Mouse (Mus musculus) effector memory CD4-positive, alpha-beta T cell, adult 7 months (primary cell): ENCODE results near the gene Gm20532. TPM values are rescaled to one million over a fixed set of nuclear protein-coding genes. Genes with fewer than 3 reads are reported as not detected.

Source experiments
- polyA plus RNA-seq: library from polyadenylated mRNA; unstranded; fragments of 100-300 nt; shearing (Covaris generic); gene quantifications from one replicate; pipeline ENCODE4 v1.2.1, GENCODE M21; 2017

Gm20532 gene
- polyA plus RNA-seq: not detected

DNA sequence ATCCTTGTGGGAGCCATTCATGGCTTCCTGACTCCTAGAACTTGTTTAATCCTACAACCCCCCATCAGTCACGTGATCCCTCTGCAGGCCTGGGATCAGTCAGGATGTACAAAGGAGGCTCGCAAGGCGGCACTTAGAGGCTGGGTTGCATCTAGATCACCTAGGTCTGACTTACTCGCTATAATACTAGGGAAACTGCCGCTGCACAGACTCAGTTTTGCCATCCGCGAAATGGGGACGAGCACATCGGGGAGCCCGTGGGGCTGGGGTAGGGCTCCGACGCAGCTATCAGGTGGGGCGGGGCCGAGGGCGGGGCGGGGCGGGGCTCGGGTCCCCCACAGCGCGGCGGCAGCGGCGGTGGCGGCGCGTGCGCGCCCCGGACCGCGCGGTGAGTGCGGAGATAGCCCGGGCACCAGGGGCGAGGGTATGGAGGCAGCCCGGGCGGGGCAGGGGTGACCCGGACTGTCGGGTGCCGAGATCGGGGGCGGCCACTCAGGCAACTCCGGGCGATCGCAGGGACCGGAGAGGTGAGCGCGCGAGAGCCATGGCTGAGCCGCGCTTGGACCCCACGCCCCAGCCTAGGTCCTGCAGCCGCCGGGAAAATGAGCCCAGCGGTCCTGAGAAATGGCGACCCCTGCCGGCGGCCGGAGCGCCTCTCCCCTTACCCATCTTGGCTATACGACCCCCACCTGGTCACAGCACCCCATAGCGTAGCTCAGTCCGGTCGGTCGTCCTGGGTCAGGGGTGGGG, at the start of gene Gm20532:
Gm20532 (plus strand) TSS at position 346 of the 750 bp plus-strand sequence.

DNA sequence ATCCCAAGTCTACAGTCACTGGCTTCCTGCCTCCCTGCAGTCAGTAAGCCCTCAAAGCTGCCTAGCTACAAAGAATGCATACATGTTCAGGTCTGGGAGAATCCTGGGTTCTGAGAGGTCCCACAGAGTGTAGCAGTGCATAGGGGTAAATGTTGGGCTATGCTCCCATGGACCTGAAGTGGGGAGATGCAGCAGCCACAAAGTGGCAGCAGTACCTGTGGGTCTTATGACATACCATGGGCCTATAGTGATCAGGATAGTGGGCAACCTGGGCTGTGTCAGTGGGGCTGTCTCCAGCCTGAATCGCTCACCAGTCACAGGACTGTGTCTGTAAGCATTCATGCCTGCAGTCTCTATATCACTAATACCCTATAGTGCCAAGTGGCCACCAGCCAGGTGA, 6.7 kb upstream of the Gm20532 start, which contains the start of gene Egfl7:
Egfl7 (plus strand) TSS at position 301 of the 400 bp plus-strand sequence.

DNA sequence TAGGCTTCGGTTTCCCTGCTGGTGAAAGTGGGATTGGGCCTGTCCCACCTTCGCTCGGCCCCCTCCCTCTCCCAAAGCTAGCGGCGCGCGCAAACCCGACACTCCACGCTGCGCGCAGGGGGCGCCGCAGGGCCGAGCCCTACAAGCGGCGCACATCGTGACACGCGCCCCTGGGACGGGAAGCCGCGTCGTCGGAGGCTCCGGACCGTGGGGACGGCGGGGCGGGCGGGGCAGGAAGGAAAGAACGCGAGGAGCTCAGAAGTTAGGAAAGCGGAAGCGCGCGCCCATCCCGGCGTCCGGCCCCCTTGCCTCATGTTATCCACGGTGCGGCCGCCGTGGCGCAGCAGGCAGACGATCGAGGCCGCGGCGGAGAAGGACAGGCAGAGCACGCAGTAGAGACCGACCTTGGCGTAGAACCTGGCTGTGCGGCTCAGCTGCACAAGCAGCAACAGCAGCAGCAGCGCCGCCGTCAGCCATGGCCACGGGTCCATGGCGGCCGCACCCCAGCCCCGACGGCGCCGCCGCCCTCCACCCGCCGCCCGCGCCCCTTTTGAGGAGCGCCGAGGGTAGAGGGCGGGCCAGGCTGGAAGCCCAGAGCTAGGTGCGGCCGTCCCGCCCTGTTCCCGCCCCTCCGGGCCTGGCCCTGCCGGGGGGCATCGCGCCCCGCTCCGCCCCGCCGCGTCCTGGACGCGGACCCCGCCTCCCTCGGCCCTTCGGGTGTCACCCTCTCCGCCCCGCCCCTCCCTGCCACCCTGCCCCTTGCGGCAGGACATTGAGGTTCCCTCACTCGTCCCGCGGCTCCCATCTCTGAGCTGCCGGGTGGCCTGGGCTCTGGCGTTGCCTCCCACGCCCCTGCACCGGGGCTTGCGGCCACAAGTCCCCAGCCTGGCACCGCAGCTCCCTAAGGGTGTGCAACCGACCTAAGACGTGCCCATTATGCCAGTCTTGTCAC, 17.6 kb downstream of the Gm20532 start, which contains the start of gene Agpat2:
Agpat2 (minus strand) TSS at position 698 of the 952 bp plus-strand sequence.

DNA sequence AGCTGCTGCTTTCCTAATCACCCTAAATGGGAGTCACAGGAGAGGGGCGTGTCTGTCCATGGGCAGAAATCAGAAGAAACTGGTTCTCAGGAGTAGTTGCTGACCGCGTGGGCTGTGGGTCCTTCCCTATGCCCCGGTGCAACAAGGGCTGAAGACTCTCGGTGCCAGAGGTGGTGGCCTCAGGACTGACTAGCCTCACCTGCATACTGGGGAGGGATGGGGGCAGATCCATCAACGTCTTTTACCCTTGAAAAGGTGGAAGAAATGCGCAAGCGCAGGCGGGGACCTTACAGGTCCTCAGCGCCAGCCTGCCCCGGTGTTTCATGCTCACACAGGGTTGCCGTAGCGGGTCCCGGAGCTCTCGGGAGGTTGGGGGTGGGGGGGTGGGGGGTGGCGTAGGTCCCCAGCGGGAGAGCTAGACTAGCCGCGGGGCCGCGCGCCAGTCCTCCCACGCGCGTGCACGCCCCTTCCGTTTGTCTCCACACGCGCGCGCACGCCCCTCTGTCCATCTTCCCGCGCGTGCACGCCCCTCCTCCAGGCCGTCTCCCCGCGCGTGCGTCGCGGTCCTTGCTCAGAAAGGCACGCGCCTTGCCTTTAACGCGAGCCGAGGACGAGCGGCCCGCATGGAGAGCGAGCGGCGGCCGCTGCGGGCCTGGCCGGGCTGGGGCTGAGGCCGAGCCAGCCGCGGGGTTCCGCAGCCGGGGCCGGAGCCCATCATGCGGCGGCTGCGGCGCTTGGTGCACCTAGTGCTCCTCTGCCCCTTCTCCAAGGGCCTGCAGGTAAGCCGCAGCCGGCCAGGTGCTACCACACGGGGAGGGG, 41.7 kb downstream of the Gm20532 start, which contains the start of gene Fam69b:
Fam69b (plus strand) TSS at position 537 of the 819 bp plus-strand sequence.

DNA sequence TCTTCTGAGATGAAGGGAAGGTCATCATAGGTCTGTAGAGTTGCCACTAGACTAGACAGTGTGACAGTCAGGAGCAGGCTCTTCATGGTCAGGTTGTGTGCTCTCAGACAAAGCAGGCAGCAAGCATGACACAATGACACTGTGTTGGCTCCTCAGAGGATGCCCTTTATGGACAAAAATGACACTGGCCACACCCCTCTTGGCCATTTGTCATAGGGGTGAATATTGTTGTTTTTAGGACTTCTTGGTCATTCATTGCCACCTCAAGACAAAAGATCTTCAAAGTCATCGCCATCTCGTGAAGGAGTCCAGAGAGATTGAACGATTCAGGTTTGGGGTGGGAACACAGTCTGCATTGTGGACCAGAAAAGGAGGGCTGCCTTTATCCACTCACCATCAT, 84.7 kb downstream of the Gm20532 start, which contains the start of gene Lcn4:
Lcn4 (minus strand) TSS at position 101 of the 400 bp plus-strand sequence.

Other genes with a start within 250 kb of the Gm20532 start
- gene Dnlz, start 234.5 kb upstream of the Gm20532 start, polyA plus RNA-seq: 11.0 TPM
- not detected for gene Card9, start 225.7 kb upstream of the Gm20532 start, polyA plus RNA-seq
- gene Snapc4, start 206.0 kb upstream of the Gm20532 start, polyA plus RNA-seq: 44.1 TPM
- 145 TPM for gene Entr1, start 197.3 kb upstream of the Gm20532 start, polyA plus RNA-seq
- gene Pmpca, start 197.3 kb upstream of the Gm20532 start, polyA plus RNA-seq: 70.4 TPM
- 28.9 TPM for gene Inpp5e, start 177.4 kb upstream of the Gm20532 start, polyA plus RNA-seq
- gene Sec16a, start 141.4 kb upstream of the Gm20532 start, polyA plus RNA-seq: 39.8 TPM
- 33.7 TPM for gene Notch1, start 70.0 kb upstream of the Gm20532 start, polyA plus RNA-seq
- gene Egfl7, start 6.6 kb upstream of the Gm20532 start, polyA plus RNA-seq: 2.2 TPM
- 19.8 TPM for gene Agpat2, start 17.8 kb downstream of the Gm20532 start, polyA plus RNA-seq
- 8.5 TPM for gene Fam69b, start 41.8 kb downstream of the Gm20532 start, polyA plus RNA-seq
- gene Lcn4, start 84.6 kb downstream of the Gm20532 start, polyA plus RNA-seq: 15.7 TPM